Mouse (Mus musculus) c-Kit-positive CD71-positive TER-119-negative erythroid progenitor cells, embryonic 14.5 days (primary cell): ENCODE results near the gene Wdr70.

Experiments
- DNase-seq: peaks from one replicate; pipeline ENCODE4 v3.0.0-alpha.2; 2013; ENCODE audit warnings: low read depth

Gene Wdr70

DNA sequence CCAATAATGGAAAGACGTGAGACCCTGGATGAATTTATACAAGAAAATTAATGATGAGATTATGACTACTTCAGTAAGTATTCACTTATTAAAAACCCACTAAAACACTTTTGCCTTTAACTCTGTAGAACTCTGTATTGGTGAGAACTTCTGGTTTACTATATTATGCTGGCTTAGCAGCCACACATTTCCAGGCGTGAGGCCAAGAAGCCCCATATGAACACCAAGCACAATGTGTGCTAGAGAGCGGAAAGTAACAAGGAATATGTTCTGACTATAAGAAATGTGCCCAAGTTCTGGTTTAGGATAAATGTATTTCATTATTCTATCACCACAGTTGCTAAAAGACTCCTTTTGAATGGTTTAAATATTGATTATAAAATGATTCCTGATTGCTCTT lies 68.4 kb downstream of the Wdr70 start:
- no peak for DNase-seq

DNA sequence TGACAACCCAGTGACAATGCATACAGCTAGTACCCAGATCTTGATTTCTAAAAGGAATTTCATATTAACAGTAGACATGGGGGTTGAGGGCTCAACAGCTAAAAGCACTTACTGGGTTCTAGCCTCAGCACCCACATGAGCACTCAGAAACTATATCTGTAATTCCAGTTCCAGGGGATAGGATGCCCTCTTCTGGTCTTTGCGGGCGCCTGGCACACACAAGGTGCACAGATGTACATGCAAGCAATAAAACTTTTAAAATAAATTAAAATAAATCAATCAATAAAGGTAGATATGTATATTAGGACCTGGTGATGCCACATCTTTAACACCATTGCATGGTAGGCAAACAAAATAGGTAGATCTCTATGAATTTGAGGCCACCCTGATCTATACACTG lies 71.5 kb downstream of the Wdr70 start:
- DNase-seq = no peak

DNA sequence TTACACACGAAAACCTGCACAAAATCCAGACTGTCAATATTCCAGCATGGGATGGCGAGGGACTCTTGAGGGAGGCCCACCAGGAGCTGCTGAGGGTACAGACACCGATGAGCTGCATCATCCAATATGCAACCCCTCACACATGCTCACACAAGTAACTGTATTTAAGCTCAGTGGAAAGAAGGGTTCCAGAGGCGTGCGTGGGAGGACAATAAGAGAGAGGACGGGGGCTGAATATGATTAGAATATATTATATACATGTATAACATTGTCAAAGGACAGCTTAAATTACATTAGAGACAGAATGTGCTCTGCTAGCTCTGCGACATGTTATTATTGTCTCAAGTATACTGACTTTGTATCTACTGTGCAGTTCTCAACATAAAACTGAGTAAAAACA lies 87.6 kb downstream of the Wdr70 start:
- no peak for DNase-seq

DNA sequence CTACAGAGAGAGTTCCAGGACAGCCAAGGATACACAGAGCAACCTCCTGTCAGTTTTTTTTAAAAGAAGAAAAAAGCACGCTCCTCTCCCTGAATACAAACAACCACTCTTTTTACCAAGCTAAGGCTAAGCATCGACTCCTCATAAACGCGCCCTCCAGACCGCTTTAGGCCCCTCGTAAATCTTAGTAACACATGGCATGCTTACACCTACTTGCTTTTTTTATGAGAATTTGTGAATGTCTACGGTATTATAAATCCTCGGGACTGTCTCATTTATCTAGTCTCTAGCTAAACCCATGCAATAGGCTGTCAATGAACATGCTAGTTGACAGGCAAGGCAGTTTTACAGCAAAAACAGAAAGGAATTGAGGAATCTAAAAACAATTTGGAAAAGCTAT lies 91.6 kb downstream of the Wdr70 start:
- no peak for DNase-seq

DNA sequence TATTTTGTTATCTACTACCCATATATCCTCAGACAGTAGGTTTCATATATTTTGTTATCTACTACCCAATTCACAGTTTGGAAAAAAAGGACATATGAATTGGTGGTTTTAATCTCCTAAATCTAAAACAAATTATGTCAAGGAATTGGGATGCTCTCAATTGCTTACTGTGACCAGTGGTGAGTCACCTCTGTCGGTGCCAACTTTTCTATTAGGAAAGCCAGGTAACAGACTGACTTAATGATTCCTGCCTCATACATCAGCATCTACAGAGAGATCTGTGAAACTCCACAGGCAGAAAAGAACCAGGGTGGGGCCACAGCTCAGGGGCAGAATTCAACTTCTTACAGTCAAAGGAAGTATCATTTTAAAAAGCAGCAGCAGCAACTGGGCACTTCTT lies 93.0 kb downstream of the Wdr70 start:
- DNase-seq = no peak

DNA sequence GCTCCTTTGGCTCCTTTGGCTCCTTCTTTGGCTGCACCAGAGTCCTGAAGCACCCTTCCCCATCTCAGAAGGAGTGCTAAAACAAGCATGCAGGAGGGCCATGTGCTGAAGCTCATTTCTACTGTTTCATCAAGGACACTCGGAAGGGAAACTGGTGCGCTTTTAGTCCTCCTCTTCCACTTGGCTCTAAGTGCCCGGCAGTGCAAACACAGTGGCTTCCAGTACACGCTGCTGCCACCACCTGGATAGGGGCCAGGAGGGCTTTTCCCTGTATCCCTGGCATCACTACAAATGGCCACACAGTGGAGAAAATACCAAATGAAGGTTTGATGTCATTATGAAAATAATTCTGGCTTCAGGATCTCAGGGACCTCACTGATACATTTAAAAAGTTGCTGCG lies 93.5 kb downstream of the Wdr70 start:
- no peak for DNase-seq

DNA sequence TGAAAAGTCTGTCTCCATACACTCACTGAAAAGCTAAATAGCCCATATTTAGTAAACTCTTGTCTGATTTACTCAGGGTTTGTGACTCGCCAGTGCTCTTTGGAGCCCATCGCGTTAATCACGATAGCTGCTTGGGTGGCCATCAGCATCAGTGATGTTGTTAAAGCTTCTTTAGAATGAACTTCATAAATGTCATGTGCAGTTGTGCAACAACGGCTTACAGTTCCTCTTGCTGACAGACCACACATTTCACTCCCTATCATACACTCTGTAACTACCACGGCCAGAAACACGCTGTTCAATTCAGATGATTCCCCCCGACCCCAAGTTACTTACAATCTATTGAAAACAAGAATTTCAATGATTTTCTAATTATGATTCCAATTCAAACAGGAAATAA lies 95.2 kb downstream of the Wdr70 start:
- no peak for DNase-seq

DNA sequence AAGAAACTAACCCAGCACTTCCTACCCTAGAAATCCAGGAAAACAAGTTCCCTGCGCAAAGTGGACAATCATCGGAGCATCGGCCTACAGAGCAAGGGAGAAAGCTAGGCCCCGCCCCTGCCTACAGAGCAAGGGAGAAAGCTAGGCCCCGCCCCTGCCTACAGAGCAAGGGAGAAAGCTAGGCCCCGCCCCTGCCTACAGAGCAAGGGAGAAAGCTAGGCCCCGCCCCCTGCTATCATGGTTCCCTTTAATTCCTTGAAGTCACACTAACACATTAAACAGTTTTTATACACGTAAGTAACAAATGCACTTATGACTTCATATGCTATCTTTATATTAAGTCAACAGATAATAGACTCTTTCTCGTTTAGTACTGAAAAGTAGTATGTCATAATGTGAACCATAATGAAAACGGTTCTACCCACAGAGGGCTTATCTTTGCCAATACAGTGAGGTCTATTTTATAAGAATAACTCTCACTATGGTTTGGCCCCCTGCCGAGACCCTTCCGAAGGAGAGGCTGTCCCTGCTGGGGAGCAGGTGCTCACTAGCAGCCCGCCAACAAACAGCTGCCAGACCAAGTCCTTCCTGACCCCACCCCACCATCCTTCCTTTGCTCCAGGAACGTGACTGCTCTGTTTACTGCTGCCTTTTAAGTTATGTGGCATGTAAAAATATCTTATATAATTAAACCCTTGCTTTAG lies 100.0 kb downstream of the Wdr70 start:
- peak; percentile 49 for DNase-seq

DNA sequence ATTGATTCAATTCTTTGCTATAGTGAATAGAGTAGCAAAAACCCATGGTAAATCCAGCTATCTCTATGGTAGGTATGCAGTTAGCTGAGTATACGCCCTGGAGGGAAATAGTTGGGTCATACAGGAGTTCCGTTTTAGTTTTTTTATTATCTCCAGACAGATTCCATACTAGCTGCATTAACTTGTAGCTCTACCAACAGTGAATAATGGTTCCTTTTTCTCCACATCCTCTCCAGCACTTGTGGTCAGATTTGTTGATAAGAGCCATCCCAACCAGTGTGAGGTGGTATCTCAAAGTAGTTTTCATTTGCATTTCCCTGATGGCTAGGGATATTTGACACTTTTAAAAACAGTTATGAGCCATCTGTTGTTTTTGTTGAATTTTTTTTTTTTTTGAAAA lies 100.9 kb downstream of the Wdr70 start:
- DNase-seq = no peak

DNA sequence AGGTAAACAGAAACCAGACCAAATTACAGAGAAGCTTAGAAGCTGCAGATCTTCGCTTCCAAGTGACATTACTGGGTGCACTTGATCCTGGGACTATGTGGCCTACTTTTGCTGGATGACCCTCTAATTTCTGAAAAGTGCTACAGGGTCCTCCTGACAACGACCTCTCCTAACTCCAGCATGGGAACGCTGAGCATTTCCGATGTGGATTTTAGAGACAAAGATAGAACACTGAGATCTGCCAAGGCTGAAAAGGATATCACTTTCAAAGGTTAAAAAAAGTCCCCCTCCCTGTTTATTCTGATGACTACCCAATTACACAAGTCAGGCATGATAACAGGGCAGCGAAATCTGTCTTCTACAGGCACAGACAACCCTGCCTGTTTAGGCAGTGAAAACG lies 105.3 kb downstream of the Wdr70 start:
- no peak for DNase-seq

DNA sequence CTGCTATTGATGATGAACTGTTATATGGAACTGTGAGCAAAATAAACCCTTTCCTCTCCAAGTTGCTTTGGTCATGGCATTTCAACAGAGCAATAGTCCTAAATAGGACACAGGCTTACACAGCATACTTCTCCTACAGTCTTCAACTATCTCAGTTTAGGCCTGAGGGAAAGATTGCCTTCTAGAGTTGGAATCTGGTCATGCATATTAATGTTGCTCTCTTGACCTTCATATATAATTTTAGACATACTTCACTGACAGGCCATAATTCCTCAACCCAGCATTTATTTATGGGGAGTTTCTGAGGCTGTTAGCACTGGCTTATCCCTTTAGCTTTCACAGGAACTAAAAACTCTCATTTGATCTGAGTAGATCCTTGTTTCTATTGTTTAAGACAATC lies 108.9 kb downstream of the Wdr70 start:
- DNase-seq = no peak

DNA sequence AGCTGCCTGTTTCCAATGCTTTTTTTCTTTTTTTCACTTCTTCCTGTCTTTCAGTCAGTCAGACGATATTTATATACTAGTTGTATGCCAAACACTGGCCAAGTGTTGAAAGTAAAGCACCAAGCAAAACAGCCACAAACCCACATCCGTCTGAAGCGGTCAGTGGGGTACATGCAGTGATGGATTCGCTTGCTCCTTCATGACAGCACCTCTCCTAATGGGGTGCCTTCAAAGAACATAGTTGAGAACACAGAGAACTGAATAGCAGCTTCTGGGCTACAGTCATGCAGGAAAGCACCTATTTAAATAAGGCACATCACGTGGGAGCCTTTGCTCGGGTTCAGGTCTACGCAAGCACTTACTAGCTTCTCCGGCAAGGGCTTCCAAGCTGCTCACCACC lies 111.6 kb downstream of the Wdr70 start:
- no peak for DNase-seq

DNA sequence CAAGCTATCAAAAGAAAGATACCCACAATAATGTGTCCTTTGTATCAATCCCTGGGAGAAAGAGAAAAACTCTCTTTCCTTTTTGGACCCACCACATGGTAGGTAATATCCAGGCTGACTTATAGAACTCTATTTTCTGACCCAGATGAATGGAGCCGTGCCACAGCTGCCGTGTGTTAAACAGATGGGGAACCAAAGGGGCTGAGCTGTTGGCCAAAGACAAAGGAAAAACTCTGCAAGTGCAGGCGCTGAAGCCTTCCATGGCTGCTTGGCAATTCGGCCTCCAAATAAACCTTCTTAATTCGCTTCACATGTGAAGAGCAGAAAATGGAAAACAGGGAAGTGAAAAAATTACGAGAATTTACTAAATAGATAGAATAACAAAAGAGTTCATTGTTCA lies 112.7 kb downstream of the Wdr70 start:
- no peak for DNase-seq

DNA sequence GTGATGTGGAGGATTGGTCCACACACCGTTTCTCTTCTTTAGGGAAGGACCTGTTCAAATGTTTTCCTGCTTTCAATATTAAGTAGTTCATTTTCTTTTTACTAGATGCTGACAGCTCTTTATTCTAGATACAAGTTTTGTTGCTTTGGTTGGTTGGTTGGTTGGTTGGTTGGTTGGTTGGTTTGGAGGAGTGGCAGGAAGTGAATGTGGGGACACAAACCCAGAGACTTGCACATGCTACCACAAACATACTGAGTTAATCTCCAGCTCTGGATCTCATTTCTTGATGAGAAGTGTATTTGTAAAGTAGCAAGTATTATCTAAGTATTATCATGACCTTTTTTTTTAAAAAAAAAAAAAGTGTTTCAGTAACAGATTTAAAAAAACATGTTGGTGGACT lies 120.4 kb downstream of the Wdr70 start:
- DNase-seq = no peak

DNA sequence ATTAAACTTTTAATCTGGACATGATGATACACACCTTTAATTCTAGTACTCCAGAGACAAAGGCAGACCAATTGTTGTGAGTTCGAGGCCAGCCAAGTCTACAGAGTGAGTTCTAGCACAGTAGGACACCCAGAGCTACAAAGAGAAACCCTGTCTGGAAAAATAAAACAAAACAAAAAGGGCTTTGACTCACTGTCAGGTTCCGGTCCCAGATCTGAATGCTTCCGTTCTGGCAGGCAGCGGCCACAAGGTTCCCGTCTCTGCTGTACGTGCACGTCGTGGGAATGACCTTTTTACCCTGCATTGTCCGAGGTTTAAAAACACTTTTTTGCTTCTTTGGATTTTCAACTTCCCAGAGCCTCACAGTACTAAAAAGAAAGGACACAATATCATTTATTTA lies 122.2 kb downstream of the Wdr70 start:
- no peak for DNase-seq

DNA sequence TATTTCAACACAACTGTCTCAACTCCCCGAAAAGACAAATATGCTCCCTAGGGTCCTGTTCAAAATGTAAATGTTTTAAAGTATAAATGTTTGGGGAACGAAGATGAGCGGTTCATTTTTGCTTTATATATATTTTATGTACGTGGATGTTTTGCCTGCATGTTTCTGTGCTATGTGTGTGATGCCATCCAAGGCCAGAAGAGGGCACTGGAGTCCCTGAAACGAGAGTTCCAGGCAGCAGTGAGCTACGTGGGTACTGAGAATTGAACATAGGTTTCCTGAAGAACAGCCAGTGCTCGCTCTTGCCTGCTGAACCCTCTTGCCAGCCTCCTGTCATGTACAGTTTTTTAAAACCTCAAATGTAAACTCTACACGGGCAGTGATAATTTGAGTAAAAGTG lies 124.6 kb downstream of the Wdr70 start:
- peak; percentile 20 for DNase-seq

DNA sequence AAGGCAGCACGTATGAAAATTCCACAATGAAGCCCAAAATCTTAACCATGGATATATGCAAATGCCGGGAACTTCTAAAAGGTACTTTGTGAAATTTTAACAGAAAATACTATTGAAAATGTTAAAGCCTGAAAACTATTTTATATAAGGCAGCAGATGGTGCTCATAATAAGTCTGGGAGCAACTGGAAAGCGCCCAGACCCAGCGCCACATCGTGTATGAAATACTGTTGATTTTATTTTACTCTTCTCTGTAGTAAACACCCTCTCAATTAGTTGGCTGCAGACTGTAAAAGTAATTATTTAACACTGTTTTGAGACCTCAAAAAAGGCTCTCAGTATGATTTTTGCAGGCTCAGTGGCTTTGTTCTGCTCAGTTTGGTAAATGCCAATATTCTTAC lies 126.5 kb downstream of the Wdr70 start:
- DNase-seq = no peak

DNA sequence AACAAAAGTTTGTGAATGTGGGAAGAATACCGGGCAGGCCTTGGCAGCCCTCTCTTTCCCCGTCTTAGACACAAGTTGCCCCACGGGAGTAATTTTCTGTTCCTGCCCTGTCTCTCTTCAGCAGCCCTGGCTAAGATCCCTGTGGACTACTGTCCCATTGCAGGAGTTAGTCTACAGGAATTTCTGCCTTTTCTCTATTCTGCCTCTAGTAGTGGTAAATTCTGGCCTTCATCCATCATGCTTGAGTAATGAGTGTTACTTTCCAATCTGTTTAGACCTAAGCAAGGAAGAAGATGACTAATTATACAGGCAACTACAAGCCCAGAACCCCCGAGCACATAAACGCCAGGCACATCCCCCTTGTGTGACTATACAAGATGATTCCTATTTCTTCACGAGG lies 136.2 kb downstream of the Wdr70 start:
- DNase-seq = no peak

DNA sequence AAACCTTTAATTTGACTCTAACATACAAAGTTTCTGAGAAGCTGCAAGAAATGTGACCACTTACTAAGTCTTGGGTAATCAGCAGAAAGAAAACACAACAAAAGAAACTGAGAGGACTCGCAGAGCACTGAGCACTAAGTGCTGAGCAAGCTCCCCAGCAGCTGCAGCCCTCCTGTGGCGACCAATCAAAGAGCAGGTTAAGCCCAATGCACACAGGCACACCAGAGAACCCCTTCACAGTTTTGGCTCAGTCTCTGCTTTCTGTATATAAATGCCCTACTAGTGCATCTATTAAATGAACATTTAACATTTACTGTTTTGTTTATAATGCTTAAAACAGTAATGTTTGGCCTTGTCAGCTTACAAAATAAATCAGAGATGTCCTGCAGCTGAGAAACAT lies 137.5 kb downstream of the Wdr70 start:
- DNase-seq = no peak

DNA sequence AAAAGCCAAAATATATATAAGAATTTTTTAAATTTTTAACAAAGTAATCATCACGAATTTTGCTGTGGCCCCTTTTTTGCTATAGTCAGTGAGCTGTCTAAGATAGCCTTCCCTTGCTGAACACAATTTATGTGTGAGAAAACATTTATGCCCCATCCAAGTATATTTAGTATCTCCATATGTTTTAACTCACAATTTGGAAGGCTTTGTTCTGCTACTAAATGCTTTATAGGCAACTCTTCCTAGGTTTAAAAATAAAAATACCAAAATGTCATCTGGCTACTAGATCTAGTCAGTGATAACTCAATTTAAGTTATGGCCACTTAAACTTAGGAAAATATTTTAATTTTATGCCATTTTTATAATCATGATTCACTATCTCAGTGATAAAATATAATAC lies 142.1 kb downstream of the Wdr70 start:
- no peak for DNase-seq

DNA sequence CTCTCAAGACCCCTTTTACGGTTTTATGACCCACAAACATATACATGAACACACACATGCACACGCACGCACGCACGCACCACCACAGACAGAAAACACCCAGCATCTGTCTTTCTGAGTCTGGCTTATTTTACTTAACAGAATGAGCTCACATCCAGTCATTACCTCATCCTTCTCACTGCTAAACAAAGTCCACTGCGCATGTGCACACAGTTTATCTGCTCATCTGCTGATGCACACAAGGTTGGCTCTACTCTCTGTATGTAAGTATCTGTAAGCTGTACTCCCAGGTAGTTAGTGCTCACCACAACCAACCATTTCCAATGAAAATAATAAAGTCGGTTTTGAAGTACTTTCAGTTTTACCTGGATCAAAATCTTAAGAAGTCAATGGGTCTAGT lies 148.4 kb downstream of the Wdr70 start:
- DNase-seq = no peak

DNA sequence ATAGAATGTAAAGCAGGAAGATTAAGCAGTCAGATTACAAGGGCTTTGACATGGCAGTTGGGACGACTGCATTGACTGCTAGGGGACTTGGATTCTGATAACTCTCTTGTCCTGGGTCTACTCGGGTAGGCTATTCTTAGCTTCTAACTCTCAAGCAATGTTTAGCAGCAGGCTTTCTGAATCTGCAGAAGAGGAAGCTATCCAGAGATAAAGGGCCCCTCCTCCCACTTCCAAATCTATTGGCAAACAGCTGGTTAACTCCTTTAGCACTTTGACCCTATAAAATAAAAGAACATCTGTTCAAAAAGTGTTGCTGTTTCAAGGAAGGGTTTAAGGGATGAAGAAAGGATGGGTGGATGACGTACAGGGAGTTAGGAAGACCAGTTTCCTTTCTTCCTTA lies 157.3 kb downstream of the Wdr70 start:
- no peak for DNase-seq

DNA sequence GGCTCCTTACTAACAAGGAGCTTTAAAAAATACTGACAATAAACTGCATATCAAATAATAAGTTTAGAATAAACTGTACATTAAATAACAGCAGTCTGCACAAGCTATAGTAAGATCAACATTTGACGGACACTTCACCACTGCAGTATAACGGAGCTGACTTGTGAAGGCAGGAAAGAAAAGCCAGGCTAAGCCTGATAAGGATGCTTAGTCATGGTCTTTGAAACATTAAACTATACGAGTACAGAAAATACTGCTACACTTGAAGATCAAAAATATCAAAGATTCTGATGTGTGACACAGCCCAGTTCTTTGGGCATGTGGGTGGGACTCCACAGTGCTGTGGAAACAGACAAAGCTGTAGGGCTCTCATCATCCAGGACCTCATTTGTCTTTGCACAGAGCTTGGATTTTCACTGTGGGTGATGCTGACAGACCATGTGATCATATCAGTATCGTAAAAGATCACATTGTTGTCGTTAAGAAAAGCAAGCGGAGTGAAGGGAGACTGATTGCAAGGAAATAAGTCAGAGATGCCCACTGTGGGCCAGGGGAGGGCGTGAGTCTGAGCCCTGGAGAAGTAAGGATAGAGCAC lies 163.3 kb downstream of the Wdr70 start:
- peak; percentile 8 for DNase-seq

DNA sequence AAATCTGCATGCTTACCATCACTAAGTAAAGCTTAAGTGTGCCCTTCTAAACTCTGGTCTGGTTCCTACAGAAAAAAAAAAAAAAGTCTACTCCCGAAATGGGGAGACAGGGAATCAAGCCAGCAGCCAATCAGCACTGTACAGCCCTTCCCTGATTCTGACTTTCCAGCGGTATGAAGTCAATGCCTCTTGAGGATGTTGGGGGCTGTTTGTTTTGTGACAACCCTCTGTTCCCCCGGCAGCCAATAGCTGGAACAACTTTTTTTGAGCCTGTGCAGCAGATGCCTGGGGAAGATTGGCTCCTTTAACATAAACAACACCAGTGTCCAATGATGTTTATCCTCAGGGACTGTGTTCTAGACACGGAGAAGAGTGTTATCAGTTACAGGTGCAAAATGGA lies 164.4 kb downstream of the Wdr70 start:
- DNase-seq = no peak
